Mouse (Mus musculus): Measurements from ENCODE around the gene Gltp.

- TF ChIP-seq CTCF (IDR thresholded peaks at IDR 0.05; ENCODE audit: control insufficient read depth, insufficient read depth, insufficient read length) (no peak), CEBPB (IDR thresholded peaks at IDR 0.05; ENCODE audit: low read depth) (no peak)
These were observed 951 bp downstream of the Gltp start for GRCm38 (mm10) chr5:114689700-114690366.
